10 mouse cellular contexts compared by ENCODE assay signal in the genomic region with DNA sequence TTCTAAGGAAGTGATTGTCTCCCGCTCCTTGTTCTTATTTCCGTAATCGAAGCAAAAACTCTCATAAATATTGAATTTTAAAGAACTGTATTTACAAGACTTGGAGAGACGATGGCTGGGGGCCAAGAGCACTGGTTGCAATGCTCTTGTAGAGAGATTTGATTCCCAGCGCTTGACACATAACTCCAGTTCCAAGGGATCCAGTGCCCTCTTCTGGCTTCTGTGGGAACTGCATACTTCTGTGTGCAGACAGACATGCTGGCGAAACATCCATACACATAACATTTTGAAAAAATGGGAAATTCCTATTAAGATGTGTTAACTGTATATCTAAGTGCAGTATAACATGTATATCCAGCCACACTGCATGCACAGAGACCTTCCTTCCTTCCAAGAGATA.
DNase-seq lines count a peak whose midpoint lies in the region; ATAC-seq lines count a peak whose summit lies in the region.
"Had no signal": no experiment of that assay in that cellular context is flagged by ENCODE, and none has a peak within 500 bp of the region (broad histone marks: within the 10 kb centered on the region; RNA-seq: fewer than 3 reads in every experiment).

No protein-coding gene starts in this region.

- H3K27me3 ChIP-seq in embryonic facial prominence, embryonic 11.5 days (ENCODE audit: control insufficient read depth, insufficient read depth, low read length): no peaks in the 10 kb centered on the region
- no peaks in the 10 kb centered on the region for H3K27me3 ChIP-seq in embryonic facial prominence, embryonic 10.5 days (replicated peaks; ENCODE audit: low read depth, poor library complexity, severe bottlenecking)
- H3K27me3 ChIP-seq in kidney, embryonic 15.5 days: no peaks in the 10 kb centered on the region
- H3K27me3 ChIP-seq: liver, embryonic 15.5 days had no signal

- no peaks in the 10 kb centered on the region for H3K4me1 ChIP-seq in embryonic facial prominence, embryonic 11.5 days (ENCODE audit: control insufficient read depth, insufficient read depth, low read length)
- peaks cover 6% of the 10 kb centered on the region; the same call in 1 of the 2 replicates for H3K4me1 ChIP-seq in embryonic facial prominence, embryonic 10.5 days
- H3K4me1 ChIP-seq in kidney, embryonic 15.5 days: 0 out of 2 replicates have a peak, but pooled peaks cover 4% of the 10 kb centered on the region
- H3K4me1 ChIP-seq: liver, embryonic 15.5 days had no signal

- H3K9me3 ChIP-seq in embryonic facial prominence, embryonic 11.5 days (replicated peaks; ENCODE audit: control insufficient read depth, low read length): no peaks in the 10 kb centered on the region
- no peaks in the 10 kb centered on the region for H3K9me3 ChIP-seq in embryonic facial prominence, embryonic 10.5 days
- H3K9me3 ChIP-seq in kidney, embryonic 15.5 days (replicated peaks): no peaks in the 10 kb centered on the region
- H3K9me3 ChIP-seq: liver, embryonic 15.5 days had no signal

- H3K4me3 ChIP-seq in embryonic facial prominence, embryonic 11.5 days (ENCODE audit: low read depth, low read length): no peak overlapping the region
- no peak overlapping the region for H3K4me3 ChIP-seq in embryonic facial prominence, embryonic 10.5 days
- H3K4me3 ChIP-seq in kidney, embryonic 15.5 days (replicated peaks): no peak overlapping the region
- H3K4me3 ChIP-seq: liver, embryonic 15.5 days had no signal

- 88% methylated on average over 6 of the region's 6 CpGs for WGBS in embryonic facial prominence, embryonic 11.5 days
- 87% methylated on average over 6 of the region's 6 CpGs for WGBS in embryonic facial prominence, embryonic 10.5 days
- 91% methylated on average over 6 of the region's 6 CpGs for WGBS in kidney, embryonic 15.5 days

- H3K27ac ChIP-seq in embryonic facial prominence, embryonic 11.5 days (replicated peaks; ENCODE audit: low read depth, low read length): no peak overlapping the region
- H3K27ac ChIP-seq in embryonic facial prominence, embryonic 10.5 days (replicated peaks): no peak overlapping the region
- H3K27ac ChIP-seq in kidney, embryonic 15.5 days: no peak overlapping the region
- H3K27ac ChIP-seq: liver, embryonic 15.5 days had no signal

- no peak overlapping the region for H3K9ac ChIP-seq in embryonic facial prominence, embryonic 11.5 days (replicated peaks; ENCODE audit: low read length)
- no peak overlapping the region for H3K9ac ChIP-seq in kidney, embryonic 15.5 days
- H3K9ac ChIP-seq: liver, embryonic 15.5 days had no signal

- no peak for ATAC-seq in embryonic facial prominence, embryonic 11.5 days (replicated peaks; ENCODE audit: insufficient number of reproducible peaks, low FRiP score, low TSS enrichment, low read depth)
- no peak for ATAC-seq in kidney, embryonic 15.5 days (replicated peaks; ENCODE audit: low FRiP score)

- peak; percentile 36 for DNase-seq in embryonic facial prominence, embryonic 11.5 days (ENCODE audit: low spot score)
- DNase-seq in embryonic facial prominence, embryonic 10.5 days (ENCODE audit: low spot score): no peak
- DNase-seq in kidney, postnatal 4 days: peak; percentile 35 to 36
- peak; percentile 41 for DNase-seq in right cerebral cortex, postnatal 4 days
- DNase-seq in right cerebral cortex, postnatal 25 days: no peak
- no peak for DNase-seq in B cell, adult 2 months
- DNase-seq in neural tube, embryonic 10.5 days (ENCODE audit: extremely low spot score, low spot score): no peak
- DNase-seq: cerebellum, adult 11-12 months had no signal

- no peak overlapping the region for H3K4me2 ChIP-seq in embryonic facial prominence, embryonic 11.5 days (ENCODE audit: low read depth, low read length)
- no peak overlapping the region for H3K4me2 ChIP-seq in kidney, embryonic 15.5 days
- H3K4me2 ChIP-seq: liver, embryonic 15.5 days had no signal

- H3K36me3 ChIP-seq in embryonic facial prominence, embryonic 11.5 days (replicated peaks; ENCODE audit: control insufficient read depth, insufficient read depth, low read depth, low read length): no peaks in the 10 kb centered on the region
- H3K36me3 ChIP-seq in embryonic facial prominence, embryonic 10.5 days (replicated peaks): no peaks in the 10 kb centered on the region
- no peaks in the 10 kb centered on the region for H3K36me3 ChIP-seq in kidney, embryonic 15.5 days
- H3K36me3 ChIP-seq: liver, embryonic 15.5 days had no signal

Comparison
In these comparisons a context has a peak if more than half of its experiments do, and no peak if none do; other contexts are left out.
1. DNase-seq: peak in embryonic facial prominence, embryonic 11.5 days (single experiment), kidney, postnatal 4 days (2 of 2) and right cerebral cortex, postnatal 4 days (single experiment); none in embryonic facial prominence, embryonic 10.5 days (single experiment), right cerebral cortex, postnatal 25 days (single experiment), B cell, adult 2 months (0 of 2) and neural tube, embryonic 10.5 days (single experiment).